Mouse (Mus musculus) kidney, adult 2 months (tissue): Measurements from ENCODE around the gene Cyp3a25.
A peak's percentile ranks its signal among the peaks of the same experiment; 100 is the strongest.

Experiments
- CTCF ChIP-seq: fragments of 200-500 bp; conservative IDR thresholded peaks from 2 replicates; pipeline ENCODE4 v1.5.1; 2011; ENCODE audit warnings: low read depth, mild to moderate bottlenecking, control low read depth, low read length, moderate library complexity, mixed read lengths; ENCODE audit not compliant: insufficient read depth, insufficient read length
- POLR2A ChIP-seq: fragments of 200-500 bp; IDR thresholded peaks from one replicate; pipeline ENCODE4 v1.6.1; 2011; ENCODE audit warnings: low read depth, low read length, control low read depth

DNA sequence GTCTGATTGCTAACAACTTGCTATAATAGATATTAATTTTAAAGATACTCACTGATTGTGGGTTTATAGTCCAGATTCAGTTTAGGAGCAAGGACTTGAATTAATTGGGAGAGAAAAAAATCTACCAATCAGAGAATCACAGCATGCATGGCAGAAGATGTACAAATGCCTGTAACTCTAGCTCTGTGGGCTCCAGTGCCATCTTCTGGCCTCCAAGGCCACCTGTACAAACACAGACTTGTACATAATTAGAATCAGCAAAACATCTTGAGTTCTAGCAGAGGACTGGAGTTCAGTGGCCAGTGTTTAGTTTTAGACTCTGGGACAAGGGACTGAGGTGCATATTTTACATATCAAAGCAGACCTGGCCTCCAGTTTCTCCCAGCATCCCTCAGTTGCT is 42.3 kb downstream of the Cyp3a25 start:
- TF ChIP-seq POLR2A (no peak), CTCF (peak; percentile 75)
